Mouse (Mus musculus) splenic B cell, adult 2 months (primary cell): Measurements from ENCODE around the gene Hist1h2ak.
"Not testable (repeated sequence)": the region's sequence is repeated elsewhere in the genome, so short reads cannot be mapped to it uniquely, and the experiment has no call there.

ENCODE experiments used
- DNase-seq: peaks from one replicate; pipeline ENCODE4 v3.0.0-alpha.2; 2011; ENCODE audit warnings: low read depth, low spot score
- H3K27me3 ChIP-seq: 2 replicates; pipeline ENCODE4 v1.6.1; 2012; ENCODE audit warnings: mild to moderate bottlenecking, low read length, moderate library complexity, mixed read lengths; ENCODE audit not compliant: control insufficient read depth, poor library complexity, insufficient read depth, severe bottlenecking
- H3K36me3 ChIP-seq: 2 replicates; pipeline ENCODE4 v1.6.1; 2012; ENCODE audit warnings: mild to moderate bottlenecking, low read length, moderate library complexity, mixed read lengths; ENCODE audit not compliant: control insufficient read depth, poor library complexity, insufficient read depth, severe bottlenecking

Gene Hist1h2ak

DNA sequence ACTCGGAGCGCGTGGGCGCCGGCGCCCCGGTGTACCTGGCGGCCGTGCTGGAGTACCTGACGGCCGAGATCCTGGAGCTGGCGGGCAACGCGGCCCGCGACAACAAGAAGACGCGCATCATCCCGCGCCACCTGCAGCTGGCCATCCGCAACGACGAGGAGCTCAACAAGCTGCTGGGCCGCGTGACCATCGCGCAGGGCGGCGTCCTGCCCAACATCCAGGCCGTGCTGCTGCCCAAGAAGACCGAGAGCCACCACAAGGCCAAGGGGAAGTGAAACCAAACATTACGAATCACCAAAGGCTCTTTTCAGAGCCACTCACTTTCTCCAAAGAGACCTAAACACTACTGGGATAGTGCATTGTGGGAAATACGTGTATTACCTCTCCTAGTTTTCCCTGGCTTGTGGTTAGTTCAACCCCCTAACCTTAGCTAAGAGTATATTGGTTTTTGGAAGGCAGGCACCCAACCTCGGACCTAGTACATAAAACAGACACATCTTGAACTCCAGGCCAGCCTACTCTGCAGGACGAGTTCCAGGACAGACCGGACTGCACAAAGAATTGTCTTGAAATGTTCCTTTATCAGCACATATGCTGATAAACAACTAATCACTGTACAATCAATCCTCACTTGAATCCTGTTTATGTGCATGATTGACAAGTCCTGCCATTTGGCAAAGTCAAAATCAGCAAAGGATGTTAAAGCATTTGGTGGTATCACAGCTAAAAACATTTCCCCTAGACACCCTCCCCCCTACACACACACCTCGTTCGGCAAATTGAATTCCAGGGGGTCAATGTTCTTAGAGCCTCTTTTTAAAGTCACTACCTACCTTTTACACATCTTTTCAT is 36.9 kb downstream of the Hist1h2ak start:
- H3K36me3 ChIP-seq, H3K27me3 ChIP-seq: not testable (repeated sequence)
- peak; percentile 79 for DNase-seq

DNA sequence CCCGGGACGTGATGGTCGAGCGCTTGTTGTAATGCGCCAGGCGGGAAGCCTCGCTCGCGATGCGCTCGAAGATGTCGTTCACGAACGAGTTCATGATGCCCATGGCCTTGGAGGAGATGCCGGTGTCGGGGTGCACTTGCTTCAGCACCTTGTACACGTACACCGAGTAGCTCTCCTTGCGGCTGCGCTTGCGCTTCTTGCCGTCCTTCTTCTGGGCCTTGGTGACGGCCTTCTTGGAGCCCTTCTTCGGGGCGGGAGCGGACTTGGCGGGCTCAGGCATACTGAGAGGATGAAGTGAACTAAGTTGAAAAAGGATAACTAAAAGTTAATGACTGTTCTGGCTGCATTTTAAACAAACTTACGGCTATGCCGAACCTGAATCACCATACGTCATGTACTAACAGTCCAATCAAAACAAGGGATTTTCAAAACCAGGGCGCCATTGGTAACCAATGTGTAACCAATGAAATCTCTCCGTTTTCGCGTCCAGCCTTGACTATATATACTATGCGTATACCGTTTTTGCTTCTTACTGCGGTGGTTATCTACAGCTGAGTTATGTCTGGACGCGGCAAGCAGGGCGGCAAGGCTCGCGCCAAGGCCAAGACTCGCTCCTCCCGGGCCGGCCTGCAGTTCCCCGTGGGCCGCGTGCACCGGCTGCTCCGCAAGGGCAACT is 37.6 kb downstream of the Hist1h2ak start, which contains the start of the genes Hist1h2bl and Hist1h2ai:
Hist1h2bl (minus strand) TSS at position 280 of the 676 bp plus-strand sequence.
Hist1h2ai (plus strand) TSS at position 559 of the 676 bp plus-strand sequence.
- H3K36me3 ChIP-seq, H3K27me3 ChIP-seq: not testable (repeated sequence)
- peak; percentile 95 for DNase-seq

DNA sequence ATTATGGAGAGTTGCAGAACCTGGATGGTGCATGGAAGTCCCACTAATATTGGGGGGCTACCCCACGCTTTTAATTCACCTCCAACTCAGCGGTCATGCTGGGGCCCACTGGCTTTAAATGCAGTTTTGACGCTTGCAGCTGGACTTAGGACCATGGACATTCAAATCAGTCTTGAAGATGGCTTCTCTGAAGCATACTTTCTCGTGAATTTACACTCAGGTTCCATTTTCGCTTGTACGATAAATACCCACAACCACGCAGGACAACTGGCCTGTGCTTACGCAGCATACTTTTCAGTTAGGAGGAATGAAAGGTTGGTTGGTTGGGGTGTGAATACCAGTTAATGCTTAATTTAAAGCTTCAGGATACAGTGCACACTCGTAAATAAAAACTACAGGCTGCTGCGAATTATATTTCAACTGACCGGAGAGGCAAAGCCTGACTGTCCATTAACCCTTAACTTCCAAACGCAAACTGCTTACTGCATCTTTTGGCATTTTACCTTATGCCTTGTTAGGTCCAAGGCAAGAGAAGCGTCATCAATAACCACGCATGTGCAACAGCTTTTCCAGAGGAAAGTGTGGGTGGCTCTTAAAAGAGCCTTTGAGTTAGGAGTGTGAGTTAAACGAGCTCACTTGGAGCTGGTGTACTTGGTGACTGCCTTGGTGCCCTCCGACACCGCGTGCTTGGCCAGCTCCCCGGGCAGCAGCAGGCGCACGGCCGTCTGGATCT is 38.3 kb downstream of the Hist1h2ak start:
- no peaks in the 10 kb centered on the region for H3K27me3 ChIP-seq
- no peaks in the 10 kb centered on the region for H3K36me3 ChIP-seq
- peak; percentile 27 for DNase-seq

DNA sequence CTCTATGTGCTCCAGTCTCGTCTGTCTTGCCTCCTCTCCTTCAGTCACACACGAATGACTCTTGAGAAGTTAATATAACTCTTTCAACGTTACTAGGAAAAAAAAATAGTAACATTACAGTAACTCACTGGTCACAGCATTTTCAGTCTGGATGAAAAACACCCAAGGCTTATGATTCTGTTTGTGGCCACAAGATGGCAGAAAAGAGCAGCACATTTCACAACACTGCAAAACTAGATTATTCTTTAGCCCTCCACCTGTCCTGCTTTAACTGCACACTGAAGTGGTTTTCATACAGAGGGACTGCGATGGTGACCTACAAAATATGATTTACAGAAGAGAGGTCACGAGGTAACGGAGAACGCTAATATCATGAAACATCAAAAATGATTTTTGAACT is 38.9 kb downstream of the Hist1h2ak start:
- no peaks in the 10 kb centered on the region for H3K36me3 ChIP-seq
- DNase-seq, result peak; percentile 89
- no peaks in the 10 kb centered on the region for H3K27me3 ChIP-seq

DNA sequence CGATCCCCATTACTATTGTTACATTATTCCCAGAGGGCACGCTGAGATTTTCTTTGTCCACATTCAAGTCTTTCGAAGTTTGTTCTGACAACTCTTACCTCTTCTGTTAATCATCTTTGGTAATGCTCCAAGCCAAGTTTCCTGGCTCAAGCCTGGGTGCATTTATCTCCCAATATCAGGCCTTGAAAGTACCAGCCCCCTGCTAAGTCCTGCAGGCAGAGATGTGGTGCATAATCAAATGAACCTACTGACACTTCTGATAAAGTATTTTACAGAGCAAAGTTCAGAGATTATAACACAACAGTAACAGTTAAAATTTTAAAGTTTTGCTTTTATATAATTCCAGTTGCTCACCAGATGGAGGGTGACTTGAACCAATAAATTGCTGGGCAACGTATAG is 41.9 kb downstream of the Hist1h2ak start:
- no peak for DNase-seq
- H3K36me3 ChIP-seq, result no peaks in the 10 kb centered on the region
- H3K27me3 ChIP-seq, result no peaks in the 10 kb centered on the region

DNA sequence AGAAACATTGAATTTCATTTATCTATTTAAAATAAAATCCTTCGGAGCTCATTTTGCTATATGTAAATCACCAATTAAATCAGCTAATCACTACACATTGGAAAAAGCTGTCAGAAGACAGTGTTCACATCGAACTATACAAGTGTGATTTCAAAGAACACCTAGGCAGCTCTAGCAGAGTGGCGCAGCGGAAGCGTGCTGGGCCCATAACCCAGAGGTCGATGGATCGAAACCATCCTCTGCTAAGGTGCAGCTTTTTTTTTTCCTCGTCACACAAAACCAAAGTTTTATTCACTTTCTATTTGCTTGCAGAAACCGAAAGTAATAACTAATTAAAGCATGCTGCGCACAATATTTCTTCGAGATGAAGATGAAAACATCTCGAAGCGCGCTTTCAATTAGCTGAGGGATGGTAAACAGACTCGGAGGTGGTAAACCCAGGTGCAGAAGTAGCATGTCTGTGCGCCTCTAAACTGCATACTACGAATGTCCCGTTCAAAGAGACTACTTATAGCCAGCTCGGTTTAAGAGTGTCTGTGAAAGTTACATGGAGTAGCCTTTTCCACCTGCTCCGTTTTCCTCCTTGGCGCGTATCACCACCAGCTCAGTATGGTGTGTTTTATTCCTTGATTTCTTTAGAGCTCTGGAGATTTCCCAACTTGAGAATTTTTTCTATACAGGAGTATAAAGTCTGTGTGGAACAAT is 42.7 kb downstream of the Hist1h2ak start:
- Histone ChIP-seq H3K27me3 (no peaks in the 10 kb centered on the region), H3K36me3 (no peaks in the 10 kb centered on the region)
- DNase-seq, result peak; percentile 93

DNA sequence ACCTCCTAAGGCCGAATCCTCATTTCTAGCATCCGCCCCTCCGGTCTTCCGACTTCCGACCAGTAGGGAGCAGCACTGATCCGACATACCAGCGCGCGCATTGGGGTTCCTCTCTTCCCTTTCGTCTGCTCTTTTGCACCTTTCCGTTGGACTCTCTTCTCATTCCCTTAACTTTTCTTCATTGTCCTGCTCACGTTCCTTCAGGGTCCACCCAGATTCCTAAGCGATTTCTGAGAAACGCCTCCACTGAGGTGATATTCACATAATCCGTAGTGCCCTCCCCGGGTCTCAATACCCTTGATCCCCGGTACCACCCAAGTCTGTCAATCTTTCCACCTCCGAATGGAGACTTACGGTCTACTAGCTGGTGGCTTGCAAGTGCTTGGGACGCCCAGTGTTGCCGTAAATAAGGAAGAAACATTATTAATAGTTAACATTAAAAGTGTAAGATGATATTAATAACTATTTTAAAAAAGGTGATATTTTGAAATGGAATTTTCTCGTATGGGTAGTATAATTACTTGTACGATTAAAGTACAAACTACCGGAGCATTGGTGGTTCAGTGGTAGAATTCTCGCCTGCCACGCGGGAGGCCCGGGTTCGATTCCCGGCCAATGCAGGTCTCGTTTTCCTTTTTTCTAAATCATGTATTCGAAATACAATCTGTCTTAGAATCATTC is 43.5 kb downstream of the Hist1h2ak start:
- peak; percentile 91 for DNase-seq
- H3K27me3 ChIP-seq, result no peaks in the 10 kb centered on the region
- no peaks in the 10 kb centered on the region for H3K36me3 ChIP-seq

DNA sequence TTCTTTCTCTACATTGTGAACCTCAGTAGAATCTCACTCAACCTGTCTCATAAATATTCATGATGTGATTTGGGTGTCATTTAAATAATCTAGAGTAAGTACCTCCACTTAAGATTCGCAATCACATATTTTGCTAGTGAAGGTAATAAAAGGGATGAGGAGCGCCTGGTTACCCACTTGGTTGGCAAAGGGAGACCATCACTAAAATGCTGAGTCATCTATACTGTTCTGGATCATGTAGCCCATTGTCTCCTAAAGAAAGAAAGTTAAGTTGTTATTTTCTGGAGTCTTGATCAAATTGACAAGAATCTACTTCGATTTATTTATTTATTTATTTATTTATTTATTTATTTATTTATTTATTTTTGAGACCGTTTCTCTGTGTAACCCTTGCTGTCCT is 47.0 kb downstream of the Hist1h2ak start:
- Histone ChIP-seq H3K36me3 (no peaks in the 10 kb centered on the region), H3K27me3 (no peaks in the 10 kb centered on the region)
- DNase-seq, result no peak
